Mouse (Mus musculus) bone marrow, adult 2 months (tissue): ENCODE results near the gene Ftl1-ps1.

Experiments used
- CTCF ChIP-seq: fragments of 200-500 bp; IDR thresholded peaks from 2 replicates; pipeline ENCODE4 v1.5.1; 2011; ENCODE audit warnings: low read length, control low read depth; ENCODE audit not compliant: control insufficient read depth, insufficient read depth
- POLR2A ChIP-seq: fragments of 200-500 bp; IDR thresholded peaks from 2 replicates; pipeline ENCODE4 v1.6.1; 2011; ENCODE audit warnings: low read depth, mild to moderate bottlenecking, control low read depth, low read length, borderline replicate concordance; ENCODE audit not compliant: control insufficient read depth

DNA sequence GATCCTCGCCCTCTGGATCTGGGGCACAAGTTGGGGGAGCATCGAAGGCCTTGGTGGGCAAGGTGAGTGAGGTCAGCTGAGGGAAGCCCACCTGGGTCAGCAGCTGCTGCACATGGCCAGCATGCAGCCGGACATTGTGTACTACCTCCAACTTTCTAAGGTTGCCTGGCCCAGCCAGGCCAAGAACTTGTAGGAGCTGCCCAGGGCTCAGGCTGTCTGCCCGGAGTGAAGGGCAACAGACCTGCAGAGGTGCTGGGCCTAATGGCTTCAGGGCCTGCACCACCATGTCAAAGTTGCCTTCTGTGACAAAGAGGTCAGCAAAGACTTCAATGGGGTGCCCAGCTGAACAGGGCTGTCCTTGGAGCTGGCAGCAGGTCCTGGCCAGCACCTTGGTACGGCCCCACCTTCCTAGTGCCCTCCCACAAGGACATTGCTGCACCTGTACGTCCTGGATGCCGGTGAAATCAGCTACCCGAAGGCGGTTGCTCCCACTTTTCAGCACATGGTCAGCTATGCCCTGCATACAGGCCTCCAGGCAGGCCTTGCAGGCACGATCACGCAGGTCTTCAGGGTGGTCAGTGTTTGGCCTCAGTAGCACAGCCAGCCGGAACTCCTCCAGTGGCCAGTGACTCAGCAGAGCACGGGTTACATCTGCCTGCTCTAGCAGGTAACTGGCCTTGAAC is 36.2 kb upstream of the Ftl1-ps1 start:
- no peak for TF ChIP-seq CTCF
- TF ChIP-seq POLR2A: no peak
